Mouse (Mus musculus) MEL (cell line): ENCODE data around the gene Olfr190. TPM values are rescaled to one million over a fixed set of nuclear protein-coding genes. Genes with fewer than 3 reads are reported as not detected.

Source experiments
- DNase-seq: peaks from one replicate; pipeline ENCODE4 v3.0.0; 2011; ENCODE audit warnings: low read depth, low spot score
- H3K27ac ChIP-seq: 2 replicates; pipeline ENCODE4 v1.5.1; 2012; ENCODE audit warnings: low read depth, mild to moderate bottlenecking, control low read depth, low read length, moderate library complexity; ENCODE audit not compliant: control insufficient read depth
- H3K27me3 ChIP-seq, 2 experiments: fragments of 150-350 bp in 1 of 2; sonication (generic) in 1 of 2; 2 replicates each; pipeline ENCODE4 v1.6.1; 2012; ENCODE audit warnings: low read length in 2 of 2, mild to moderate bottlenecking in 2 of 2, improper control_type of control experiment in 1 of 2, moderate library complexity in 1 of 2; ENCODE audit not compliant: insufficient read depth in 2 of 2, control insufficient read depth in 1 of 2
- H3K36me3 ChIP-seq, 2 experiments: 2 replicates each; pipeline ENCODE4 v1.6.1; 2012 to 2014; ENCODE audit warnings: low read length in 2 of 2, improper control_type of control experiment in 1 of 2, inconsistent platforms in 1 of 2, mild to moderate bottlenecking in 1 of 2; ENCODE audit not compliant: insufficient read depth in 2 of 2, control insufficient read depth in 1 of 2
- H3K4me1 ChIP-seq, 2 experiments: fragments of 150-350 bp in 1 of 2; sonication (generic) in 1 of 2; 2 replicates each; pipeline ENCODE4 v1.6.1; 2012; ENCODE audit warnings: low read length in 2 of 2, improper control_type of control experiment in 1 of 2, mild to moderate bottlenecking in 1 of 2; ENCODE audit not compliant: insufficient read depth in 2 of 2, control insufficient read depth in 1 of 2
- H3K4me3 ChIP-seq, 2 experiments: fragments of 150-350 bp in 1 of 2; sonication (generic) in 1 of 2; 2 replicates each; pipeline ENCODE4 v1.5.1; 2012; ENCODE audit warnings: low read depth in 2 of 2, low read length in 2 of 2, mild to moderate bottlenecking in 2 of 2, moderate library complexity in 2 of 2, control low read depth in 1 of 2, improper control_type of control experiment in 1 of 2; ENCODE audit not compliant: control insufficient read depth in 1 of 2, insufficient read depth in 1 of 2
- H3K79me2 ChIP-seq: 2 replicates; pipeline ENCODE4 v1.6.1; 2012; ENCODE audit warnings: mild to moderate bottlenecking, low read length, moderate library complexity; ENCODE audit not compliant: control insufficient read depth, poor library complexity, insufficient read depth
- H3K9ac ChIP-seq: 2 replicates; pipeline ENCODE4 v1.6.1; 2012; ENCODE audit warnings: low read depth, mild to moderate bottlenecking, control low read depth, low read length, moderate library complexity; ENCODE audit not compliant: control insufficient read depth, poor library complexity, severe bottlenecking
- H3K9me3 ChIP-seq: fragments of 150-350 bp; sonication (generic); replicated peaks from 2 replicates; pipeline ENCODE4 v1.6.1; 2012; ENCODE audit warnings: mild to moderate bottlenecking, low read length, improper control_type of control experiment, moderate library complexity; ENCODE audit not compliant: insufficient read depth
- BHLHE40 ChIP-seq: IDR thresholded peaks from 2 replicates; pipeline ENCODE4 v1.6.1; 2012; ENCODE audit warnings: low read depth, mild to moderate bottlenecking, inconsistent platforms, low read length, improper control_type of control experiment, borderline replicate concordance
- CHD1 ChIP-seq: IDR thresholded peaks from 2 replicates; pipeline ENCODE4 v1.6.1; 2012; ENCODE audit warnings: low read depth, mild to moderate bottlenecking, inconsistent platforms, low read length, improper control_type of control experiment
- CTCF ChIP-seq, 3 experiments: IDR thresholded peaks in 2 of 3; conservative IDR thresholded peaks in 1 of 3; 2 replicates each; pipeline ENCODE4 v1.5.1; 2011 to 2012; ENCODE audit warnings: low read length in 3 of 3, low read depth in 2 of 3, mild to moderate bottlenecking in 2 of 3, improper control_type of control experiment in 1 of 3, inconsistent platforms in 1 of 3, mixed read lengths in 1 of 3, moderate library complexity in 1 of 3; ENCODE audit not compliant: control insufficient read depth in 1 of 3, insufficient read depth in 1 of 3, poor library complexity in 1 of 3, severe bottlenecking in 1 of 3
- E2F4 ChIP-seq: IDR thresholded peaks from 2 replicates; pipeline ENCODE4 v1.6.1; 2011; ENCODE audit warnings: low read depth, low read length, improper control_type of control experiment, borderline replicate concordance
- ELF1 ChIP-seq: IDR thresholded peaks from 2 replicates; pipeline ENCODE4 v1.6.1; 2014; ENCODE audit warnings: low read depth, mild to moderate bottlenecking, inconsistent platforms, low read length, improper control_type of control experiment, moderate library complexity
- ETS1 ChIP-seq: IDR thresholded peaks from 2 replicates; pipeline ENCODE4 v1.6.1; 2012; ENCODE audit warnings: low read depth, mild to moderate bottlenecking, inconsistent platforms, low read length, improper control_type of control experiment, moderate library complexity
- GATA1 ChIP-seq: IDR thresholded peaks from 2 replicates; pipeline ENCODE4 v1.6.1; 2011; ENCODE audit warnings: low read depth, low read length, improper control_type of control experiment
- KAT2A ChIP-seq: conservative IDR thresholded peaks from 2 replicates; pipeline ENCODE4 v1.6.1; 2012; ENCODE audit warnings: low read depth, low read length, improper control_type of control experiment, inconsistent platforms
- MAZ ChIP-seq: IDR thresholded peaks from 2 replicates; pipeline ENCODE4 v1.6.1; 2012; ENCODE audit warnings: low read depth, mild to moderate bottlenecking, inconsistent platforms, low read length, improper control_type of control experiment
- MEF2A ChIP-seq: IDR thresholded peaks from 2 replicates; pipeline ENCODE4 v1.6.1; 2014; ENCODE audit warnings: low read depth, mild to moderate bottlenecking, inconsistent platforms, low read length, improper control_type of control experiment; ENCODE audit not compliant: poor library complexity, insufficient replicate concordance, severe bottlenecking; ENCODE audit errors: extremely low read depth
- MXI1 ChIP-seq: IDR thresholded peaks from 2 replicates; pipeline ENCODE4 v1.6.1; 2011; ENCODE audit warnings: mild to moderate bottlenecking, low read depth, low read length, improper control_type of control experiment
- MYB ChIP-seq: IDR thresholded peaks from 2 replicates; pipeline ENCODE4 v1.6.1; 2011; ENCODE audit warnings: mild to moderate bottlenecking, low read depth, low read length, improper control_type of control experiment
- NELFE ChIP-seq: IDR thresholded peaks from 2 replicates; pipeline ENCODE4 v1.6.1; 2011; ENCODE audit warnings: low read depth, low read length, improper control_type of control experiment
- RAD21 ChIP-seq: IDR thresholded peaks from 2 replicates; pipeline ENCODE4 v1.6.1; 2011; ENCODE audit warnings: mild to moderate bottlenecking, low read depth, low read length, improper control_type of control experiment
- TAL1 ChIP-seq: IDR thresholded peaks from 2 replicates; pipeline ENCODE4 v1.6.1; 2012; ENCODE audit warnings: mild to moderate bottlenecking, inconsistent platforms, low read length, moderate library complexity, mixed read lengths
- TBP ChIP-seq: IDR thresholded peaks from 2 replicates; pipeline ENCODE4 v1.8.0; 2011; ENCODE audit warnings: low read depth, low read length, improper control_type of control experiment
- UBTF ChIP-seq: IDR thresholded peaks from 2 replicates; pipeline ENCODE4 v1.6.1; 2012; ENCODE audit warnings: low read depth, mild to moderate bottlenecking, inconsistent platforms, low read length, improper control_type of control experiment, moderate library complexity, borderline replicate concordance; ENCODE audit not compliant: insufficient read depth
- USF1 ChIP-seq: IDR thresholded peaks from 2 replicates; pipeline ENCODE4 v1.6.1; 2014; ENCODE audit warnings: low read depth, mild to moderate bottlenecking, inconsistent platforms, low read length, improper control_type of control experiment, moderate library complexity
- USF2 ChIP-seq, 2 experiments: IDR thresholded peaks; 2 replicates each; pipeline ENCODE4 v1.6.1; 2011 to 2012; ENCODE audit warnings: improper control_type of control experiment in 2 of 2, low read length in 2 of 2, borderline replicate concordance in 1 of 2, inconsistent platforms in 1 of 2, low read depth in 1 of 2, mild to moderate bottlenecking in 1 of 2; ENCODE audit not compliant: insufficient read depth in 1 of 2
- ZKSCAN1 ChIP-seq: IDR thresholded peaks from 2 replicates; pipeline ENCODE4 v1.6.1; 2012; ENCODE audit warnings: low read depth, mild to moderate bottlenecking, inconsistent platforms, low read length, improper control_type of control experiment, moderate library complexity
- ZNF384 ChIP-seq: IDR thresholded peaks from 2 replicates; pipeline ENCODE4 v1.6.1; 2012; ENCODE audit warnings: low read depth, mild to moderate bottlenecking, inconsistent platforms, low read length, improper control_type of control experiment
- polyA plus RNA-seq, 2 experiments: library from polyadenylated mRNA; stranded (reverse) in 1 of 2; unstranded in 1 of 2; fragments of >175 nt in 1 of 2; fragments of >200 nt in 1 of 2; gene quantifications; 2 replicates each; pipeline versions ENCODE4 v1.2.1 to v1.2.4; 2012; ENCODE audit warnings: low replicate concordance in 2 of 2, low read depth in 1 of 2; ENCODE audit not compliant: insufficient read length in 2 of 2, insufficient read depth in 1 of 2, missing spikeins in 1 of 2
- total RNA-seq: library from RNA; depleted of rRNA; stranded (reverse); fragments of 300-350 nt; gene quantifications from 2 replicates; pipeline ENCODE4 v1.2.3, GENCODE M21; 2012

Olfr190 gene
- total and polyA plus RNA-seq, 3 experiments = not detected

- TF ChIP-seq MXI1 (no peak), GATA1 (peak; percentile 91), MEF2A (no peak), ZNF384 (no peak), ZKSCAN1 (no peak), ELF1 (no peak), CHD1 (no peak), MAZ (no peak)
These were observed 32.0 kb downstream of the Olfr190 start (continued) for GRCm38 (mm10) chr16:59045835-59046234.

GRCm38 (mm10) chr16:59039710-59040109, 38.1 kb downstream of the Olfr190 start, which contains the start of gene Olfr187:
Olfr187 (minus strand) TSS chr16:59039767.
- no peak for DNase-seq
- Histone ChIP-seq H3K36me3 (no peaks in the 10 kb centered on the region), H3K4me3 (no peak within 1 kb of the TSS), H3K9ac (no peak within 1 kb of the TSS), H3K27ac (no peak within 1 kb of the TSS), H3K9me3 (no peaks in the 10 kb centered on the region), H3K27me3 (no peaks in the 10 kb centered on the region), H3K79me2 (no peaks in the 10 kb centered on the region), H3K4me1 (no peaks in the 10 kb centered on the region)
- TF ChIP-seq NELFE (no peak), TAL1 (no peak), MAZ (no peak), ZKSCAN1 (no peak), USF2 (IDR thresholded peaks at IDR 0.05; ENCODE audit: borderline replicate concordance in 1 of 2, insufficient read depth in 1 of 2, low read depth in 1 of 2, low read length in 2 of 2) (no peak), CHD1 (no peak), E2F4 (no peak), USF1 (no peak), TBP (no peak), UBTF (no peak), RAD21 (no peak), MYB (no peak), KAT2A (no peak), MEF2A (no peak), CTCF (IDR thresholded peaks at IDR 0.05 in 2 of 3, conservative IDR thresholded peaks at IDR 0.05 in 1 of 3; ENCODE audit: control insufficient read depth in 1 of 3, insufficient read depth in 1 of 3, low read depth in 2 of 3, low read length in 3 of 3, poor library complexity in 1 of 3, severe bottlenecking in 1 of 3) (no peak), ETS1 (no peak), BHLHE40 (no peak)
